Mouse (Mus musculus) kidney, postnatal 0 days (tissue): Measurements from ENCODE around the gene Pxn. TPM values are rescaled to one million over a fixed set of nuclear protein-coding genes. Genes with fewer than 3 reads are reported as not detected.

Experiments used
- ATAC-seq: fragments of 200-750 bp; cut with Nextera tagmentation; replicated peaks from 2 replicates; pipeline ENCODE4 v1.8.0; 2017; ENCODE audit warnings: low read depth, moderate number of reproducible peaks, moderate TSS enrichment, moderate library complexity; ENCODE audit not compliant: low FRiP score
- DNase-seq: peaks from one replicate; pipeline ENCODE4 v3.0.0-alpha.2; 2016; ENCODE audit warnings: low spot score
- H3K27ac ChIP-seq: fragments of 300-500 bp; sonication (generic); 2 replicates; pipeline ENCODE4 v1.5.1; 2014; ENCODE audit warnings: mild to moderate bottlenecking
- H3K27me3 ChIP-seq: fragments of 300-500 bp; sonication (generic); 2 replicates; pipeline ENCODE4 v1.6.1; 2014; ENCODE audit warnings: low read length, mixed read lengths; ENCODE audit not compliant: insufficient read depth
- H3K36me3 ChIP-seq: fragments of 300-500 bp; sonication (generic); 2 replicates; pipeline ENCODE4 v1.6.1; 2014; ENCODE audit warnings: low read length, mixed read lengths; ENCODE audit not compliant: insufficient read depth
- H3K4me1 ChIP-seq: fragments of 300-500 bp; sonication (generic); replicated peaks from 2 replicates; pipeline ENCODE4 v1.6.1; 2014; ENCODE audit warnings: antibody characterized with exemption, low read length, mixed read lengths; ENCODE audit not compliant: insufficient read depth
- H3K4me2 ChIP-seq: fragments of 300-500 bp; sonication (generic); 2 replicates; pipeline ENCODE4 v1.6.1; 2014; ENCODE audit warnings: mild to moderate bottlenecking, low read length, moderate library complexity, mixed read lengths
- H3K4me3 ChIP-seq: fragments of 300-500 bp; sonication (generic); replicated peaks from 2 replicates; pipeline ENCODE4 v1.5.1; 2014; ENCODE audit warnings: low read depth, low read length
- H3K9ac ChIP-seq: fragments of 300-500 bp; sonication (generic); 2 replicates; pipeline ENCODE4 v1.6.1; 2014; ENCODE audit warnings: low read depth, low read length
- H3K9me3 ChIP-seq: fragments of 300-500 bp; sonication (generic); replicated peaks from 2 replicates; pipeline ENCODE4 v1.6.1; 2016; ENCODE audit warnings: low read length, inconsistent platforms, mixed read lengths
- CTCF ChIP-seq: IDR thresholded peaks from 2 replicates; pipeline ENCODE4 v1.5.1; 2016; ENCODE audit warnings: antibody characterized with exemption, low read depth, mild to moderate bottlenecking, moderate library complexity
- WGBS: fragments of 180-500 bp; shearing (Covaris S2); extraction: QIAGEN DNeasy Blood & Tissue Kit; methylation state at CpG from one replicate; pipeline ENCODE4 v1.1.7; 2014; 5-methylcytosine and 5-hydroxymethylcytosine counted together
- polyA plus RNA-seq: library from polyadenylated mRNA; unstranded; fragments of >200 nt; fragmentation: Nextera tagmentation; extraction: Ambion mirVana; gene quantifications from 2 replicates; pipeline ENCODE4 v1.2.1, GENCODE M21; 2015

The Pxn gene
- polyA plus RNA-seq, 1 experiment from 2014 or later, result 48.3 TPM

DNA sequence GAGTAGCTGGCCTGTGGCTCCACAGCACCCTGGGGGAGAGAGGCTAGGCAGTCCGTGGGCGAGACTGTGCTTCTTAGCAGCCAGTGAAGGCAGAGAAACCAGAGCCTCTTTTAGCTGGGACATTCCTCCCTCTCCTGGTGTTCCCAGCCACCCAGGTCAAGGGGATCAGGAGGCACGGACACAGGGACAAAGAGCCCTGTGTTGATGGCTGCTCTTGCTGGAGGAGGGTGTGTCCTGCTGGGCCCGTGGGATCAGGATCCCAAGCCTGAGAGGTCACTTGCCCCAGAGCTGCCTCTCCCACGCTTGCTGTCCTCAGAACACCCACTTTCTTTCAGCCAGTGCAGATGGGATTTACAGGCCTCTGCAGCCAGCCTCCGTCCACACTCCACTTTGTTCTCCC lies 40.5 kb downstream of the Pxn start:
- no peak overlapping the region for H3K4me3 ChIP-seq
- peaks cover 31% of the 10 kb centered on the region for H3K4me1 ChIP-seq
- no peak for DNase-seq
- H3K27ac ChIP-seq, result 0 out of 2 replicates have a peak overlapping the region, but pooled peaks have one; percentile 16
- TF ChIP-seq CTCF, result no peak
- 40% methylated on average over 6 of the region's 6 CpGs for WGBS
- H3K4me2 ChIP-seq, result no peak overlapping the region
- no peaks in the 10 kb centered on the region for H3K27me3 ChIP-seq
- peaks cover 45% of the 10 kb centered on the region for H3K36me3 ChIP-seq
- no peaks in the 10 kb centered on the region for H3K9me3 ChIP-seq
- H3K9ac ChIP-seq, result no peak overlapping the region; the same call in 1 of the 2 replicates
- ATAC-seq, result no peak

- Histone ChIP-seq H3K9ac (no peak overlapping the region; the same call in 1 of the 2 replicates), H3K4me2 (no peak overlapping the region), H3K27ac (no peak overlapping the region), H3K9me3 (no peaks in the 10 kb centered on the region), H3K27me3 (no peaks in the 10 kb centered on the region), H3K4me1 (peaks cover 28% of the 10 kb centered on the region), H3K36me3 (peaks cover 49% of the 10 kb centered on the region), H3K4me3 (no peak overlapping the region)
- ATAC-seq (no peak), DNase-seq (no peak)
- TF ChIP-seq CTCF, result no peak
- WGBS, result 61% methylated on average over 7 of the region's 7 CpGs
Measured at GRCm38 (mm10) chr5:115547421-115547820, 40.9 kb downstream of the Pxn start.

- no peak for TF ChIP-seq CTCF
- H3K9me3 ChIP-seq, result no peaks in the 10 kb centered on the region
- no peak overlapping the region for H3K27ac ChIP-seq
- H3K4me1 ChIP-seq, result peaks cover 15% of the 10 kb centered on the region; the same call in 1 of the 2 replicates
- H3K27me3 ChIP-seq, result no peaks in the 10 kb centered on the region
- 91% methylated on average over 18 of the region's 18 CpGs for WGBS
- no peak overlapping the region for H3K9ac ChIP-seq
- H3K36me3 ChIP-seq, result peaks cover 61% of the 10 kb centered on the region
- no peak overlapping the region for H3K4me3 ChIP-seq
- H3K4me2 ChIP-seq, result no peak overlapping the region
- DNase-seq (no peak), ATAC-seq (no peak)
Measured at GRCm38 (mm10) chr5:115548501-115549285, 42.2 kb downstream of the Pxn start.

- ATAC-seq, result no peak
- no peak for DNase-seq
- no peak overlapping the region for H3K27ac ChIP-seq
- 0 out of 2 replicates have a peak, but pooled peaks cover 7% of the 10 kb centered on the region for H3K4me1 ChIP-seq
- peaks cover 62% of the 10 kb centered on the region for H3K36me3 ChIP-seq
- H3K9ac ChIP-seq, result no peak overlapping the region
- no peak overlapping the region for H3K4me3 ChIP-seq
- no peaks in the 10 kb centered on the region for H3K9me3 ChIP-seq
- no peak for TF ChIP-seq CTCF
- H3K4me2 ChIP-seq, result no peak overlapping the region
- WGBS, result 70% methylated on average over 11 of the region's 11 CpGs
- no peaks in the 10 kb centered on the region for H3K27me3 ChIP-seq
Measured at GRCm38 (mm10) chr5:115550482-115551005, 44.1 kb downstream of the Pxn start.

- Histone ChIP-seq H3K4me3 (no peak overlapping the region), H3K9ac (no peak overlapping the region), H3K4me1 (0 out of 2 replicates have a peak, but pooled peaks cover 5% of the 10 kb centered on the region), H3K4me2 (no peak overlapping the region), H3K27me3 (no peaks in the 10 kb centered on the region), H3K9me3 (no peaks in the 10 kb centered on the region), H3K27ac (no peak overlapping the region), H3K36me3 (peaks cover 54% of the 10 kb centered on the region)
- 85% methylated on average over 11 of the region's 12 CpGs for WGBS
- DNase-seq (no peak), ATAC-seq (no peak)
- TF ChIP-seq CTCF, result no peak
Measured at GRCm38 (mm10) chr5:115551386-115551785, 44.9 kb downstream of the Pxn start.

- H3K9me3 ChIP-seq, result no peaks in the 10 kb centered on the region
- no peaks in the 10 kb centered on the region for H3K27me3 ChIP-seq
- H3K9ac ChIP-seq, result no peak overlapping the region
- ATAC-seq (no peak), DNase-seq (no peak)
- no peak for TF ChIP-seq CTCF
- WGBS, result 85% methylated on average over 13 of the region's 13 CpGs
- H3K27ac ChIP-seq, result no peak overlapping the region
- H3K4me1 ChIP-seq, result 0 out of 2 replicates have a peak, but pooled peaks cover 1% of the 10 kb centered on the region
- peaks cover 50% of the 10 kb centered on the region for H3K36me3 ChIP-seq
- H3K4me3 ChIP-seq, result no peak overlapping the region
- no peak overlapping the region for H3K4me2 ChIP-seq
Measured at GRCm38 (mm10) chr5:115551799-115552198, 45.3 kb downstream of the Pxn start.
